Mouse (Mus musculus) v-Abl transformed pro-B cells (cell line): ENCODE data around the gene Slitrk5.
"Not testable (repeated sequence)": the region's sequence is repeated elsewhere in the genome, so short reads cannot be mapped to it uniquely, and the experiment has no call there.

ENCODE experiments used
- in situ Hi-C, 2 experiments: fragments of 400-800 bp; cut with MboI; formaldehyde crosslinking; loops; one replicate each; pipeline ENCODE4 v1.15.1; 2025; ENCODE audit not compliant: unreplicated experiment in 2 of 2

Slitrk5 gene

GRCm38 (mm10) chr14:111674664-111675147 lies at the start of gene Slitrk5:
Gene Slitrk5, plus strand, starts transcription at chr14:111675097.
- in situ Hi-C loops, result no loop called here

GRCm38 (mm10) chr14:111672942-111673341 lies 2.0 kb upstream of the Slitrk5 start:
- in situ Hi-C loops, result no loop called here

- in situ Hi-C loops, result no loop called here
These were observed 591 bp downstream of the Slitrk5 start for GRCm38 (mm10) chr14:111675211-111676165.

DNA sequence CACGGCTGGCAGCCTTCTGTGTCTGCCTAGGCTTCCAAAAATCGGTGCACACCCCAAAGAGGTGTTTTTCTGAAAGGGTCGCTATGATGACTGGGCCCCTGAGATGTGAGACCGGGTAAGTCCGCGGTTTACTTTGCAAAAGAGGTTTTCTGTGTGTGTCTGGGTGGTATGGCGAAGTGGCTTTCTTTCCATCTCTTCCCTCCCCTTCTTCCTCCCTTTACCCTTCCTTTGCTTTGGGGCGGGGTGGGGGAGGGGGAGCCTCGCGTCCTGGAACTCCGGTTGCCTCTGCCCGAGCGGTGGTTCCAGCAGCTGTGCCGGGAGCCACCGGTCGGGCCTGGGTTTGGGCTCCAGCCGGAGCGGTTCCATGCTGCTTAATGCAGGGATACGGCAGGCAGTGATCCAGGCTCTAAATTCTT lies 1.3 kb downstream of the Slitrk5 start:
- in situ Hi-C loops, result no loop called here

GRCm38 (mm10) chr14:111676851-111677291 lies 2.0 kb downstream of the Slitrk5 start:
- in situ Hi-C loops, result no loop called here

- in situ Hi-C loops, result no loop called here
These were observed 2.6 kb downstream of the Slitrk5 start for GRCm38 (mm10) chr14:111677361-111678070.

DNA sequence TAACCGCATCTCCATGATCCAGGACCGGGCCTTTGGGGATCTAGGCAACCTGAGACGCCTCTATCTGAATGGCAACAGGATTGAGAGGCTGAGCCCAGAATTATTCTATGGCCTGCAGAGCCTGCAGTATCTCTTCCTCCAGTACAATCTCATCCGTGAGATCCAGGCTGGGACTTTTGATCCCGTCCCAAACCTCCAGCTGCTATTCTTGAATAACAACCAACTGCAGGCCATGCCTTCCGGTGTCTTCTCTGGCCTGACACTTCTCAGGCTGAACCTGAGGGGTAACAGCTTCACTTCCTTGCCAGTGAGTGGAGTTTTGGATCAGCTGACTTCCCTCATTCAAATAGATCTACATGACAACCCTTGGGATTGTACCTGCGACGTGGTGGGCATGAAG lies 5.4 kb downstream of the Slitrk5 start:
- in situ Hi-C loops, result no loop called here

DNA sequence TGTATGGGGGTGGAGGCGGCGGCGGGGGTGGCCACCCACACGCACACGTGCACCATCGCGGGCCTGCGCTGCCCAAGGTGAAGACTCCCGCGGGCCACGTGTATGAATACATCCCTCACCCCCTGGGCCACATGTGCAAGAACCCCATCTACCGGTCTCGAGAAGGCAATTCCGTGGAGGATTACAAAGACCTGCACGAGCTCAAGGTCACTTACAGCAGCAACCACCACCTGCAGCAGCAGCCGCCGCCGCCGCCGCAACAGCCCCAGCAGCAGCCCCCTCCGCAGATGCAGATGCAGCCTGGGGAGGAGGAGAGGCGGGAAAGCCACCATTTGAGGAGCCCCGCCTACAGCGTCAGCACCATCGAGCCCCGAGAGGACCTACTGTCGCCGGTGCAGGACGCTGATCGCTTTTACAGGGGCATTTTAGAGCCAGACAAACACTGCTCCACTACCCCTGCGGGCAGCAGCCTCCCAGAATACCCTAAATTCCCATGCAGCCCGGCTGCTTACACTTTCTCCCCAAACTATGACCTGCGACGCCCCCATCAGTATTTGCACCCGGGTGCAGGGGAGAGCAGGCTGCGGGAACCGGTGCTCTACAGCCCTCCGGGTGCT lies 6.3 kb downstream of the Slitrk5 start:
- in situ Hi-C loops, result no loop called here

DNA sequence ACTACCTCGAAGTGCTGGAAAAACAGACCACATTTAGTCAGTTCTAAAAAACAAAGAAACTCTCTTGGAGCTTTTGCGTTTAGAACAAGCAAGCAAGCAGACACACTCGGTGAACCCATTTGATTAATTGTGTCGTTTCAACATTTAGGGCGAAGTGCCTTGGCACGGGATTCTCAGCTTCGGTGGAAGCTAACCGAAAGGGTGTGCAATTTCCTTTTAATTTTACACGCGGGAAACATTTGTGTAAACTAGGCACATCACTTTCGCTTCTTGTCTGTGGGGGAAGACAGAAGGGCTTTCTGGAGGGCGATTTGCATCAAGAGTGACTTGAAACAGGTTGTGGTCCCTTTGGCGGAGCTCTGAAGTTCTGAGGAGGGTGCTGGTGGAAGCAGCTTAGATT lies 6.9 kb downstream of the Slitrk5 start:
- in situ Hi-C loops, result no loop called here

DNA sequence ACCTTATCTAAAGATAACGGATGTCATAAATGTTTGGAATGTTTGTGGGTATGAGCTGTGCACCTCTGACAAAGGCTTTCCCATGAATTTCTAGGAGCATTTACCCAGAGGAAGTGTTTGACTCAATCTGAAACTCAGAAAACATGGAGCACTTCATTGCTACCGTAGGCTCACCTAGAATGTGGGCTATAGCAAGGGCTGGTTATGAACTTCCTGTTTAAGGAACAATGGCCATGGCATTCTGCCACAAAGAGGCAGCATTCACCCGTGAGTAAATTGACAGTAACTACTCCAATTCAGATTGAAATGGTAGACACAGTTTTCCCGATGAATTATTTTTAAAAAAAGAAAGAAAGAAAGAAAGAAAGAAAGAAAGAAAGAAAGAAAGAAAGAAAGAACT lies 8.6 kb downstream of the Slitrk5 start:
- in situ Hi-C loops, result no loop called here

GRCm38 (mm10) chr14:111690139-111690538 lies 15.2 kb downstream of the Slitrk5 start:
- in situ Hi-C loops, result not testable (repeated sequence)

DNA sequence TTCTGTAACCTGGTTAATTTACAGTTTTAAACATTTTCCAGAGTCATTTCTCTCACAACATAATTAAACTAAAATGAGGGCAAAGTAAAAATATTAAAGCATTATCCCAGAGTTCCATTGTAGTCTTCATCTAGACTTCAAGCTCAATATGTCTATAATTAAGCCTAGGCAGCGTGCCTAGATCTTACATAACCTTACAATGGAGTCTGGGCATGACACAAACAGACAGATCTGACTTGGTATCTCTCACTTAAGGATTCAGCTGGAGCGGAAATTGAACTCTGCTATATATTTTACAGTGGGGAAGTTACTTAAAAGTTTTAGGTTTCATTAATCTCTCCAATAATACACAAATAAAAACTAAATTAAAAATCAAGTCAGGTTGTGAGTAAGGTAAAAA lies 54.9 kb downstream of the Slitrk5 start:
- in situ Hi-C loops, result no loop called here
